Mouse (Mus musculus) gastrocnemius, postnatal 36 days (tissue): ENCODE data around the gene Mog. TPM values are rescaled to one million over a fixed set of nuclear protein-coding genes. Genes with fewer than 3 reads are reported as not detected.

Experiments used
- total RNA-seq, 2 experiments: library from RNA; stranded (reverse); gene quantifications; 2 replicates each; pipeline ENCODE4 v1.2.3; 2021

Mog gene
- total RNA-seq, 2 experiments from 2014 or later = not detected

Other genes starting within 250 kb of the Mog start
- gene H2-M10.6, start 211.2 kb downstream of the Mog start, total RNA-seq = not detected
- gene Trim26, start 186.3 kb downstream of the Mog start, total RNA-seq = 10 to 100 TPM; 17.1 to 18.8 TPM
- not detected for gene Trim15, start 156.2 kb downstream of the Mog start, total RNA-seq
- not detected for gene Trim10, start 153.8 kb downstream of the Mog start, total RNA-seq
- gene Trim40, start 133.3 kb downstream of the Mog start, total RNA-seq = not detected
- gene Trim31, start 125.3 kb downstream of the Mog start, total RNA-seq = not detected
- gene Rnf39, start 80.5 kb downstream of the Mog start, total RNA-seq = not detected
- 10 to 100 TPM; 48.0 to 56.2 TPM for gene Ppp1r11, start 71.7 kb downstream of the Mog start, total RNA-seq
- gene Znrd1, start 64.8 kb downstream of the Mog start, total RNA-seq = 10 to 100 TPM; 16.1 to 17.7 TPM
- 10 to 100 TPM; 16.1 to 17.2 TPM for gene Znrd1as, start 64.8 kb downstream of the Mog start, total RNA-seq
- gene 2410137M14Rik, start 42.2 kb downstream of the Mog start, total RNA-seq = not detected
- under 1 TPM in 1 of 2 experiments, not detected in 1; 0.10 TPM for gene H2-M5, start 33.9 kb downstream of the Mog start, total RNA-seq
- gene Zfp57, start 22.2 kb downstream of the Mog start, total RNA-seq = under 1 TPM; 0.23 to 0.59 TPM
- 1 to 10 TPM; 8.0 to 8.1 TPM for gene Gabbr1, start 22.6 kb upstream of the Mog start, total RNA-seq
- gene Olfr90, start 65.1 kb upstream of the Mog start, total RNA-seq = not detected
- not detected for gene Olfr91, start 74.9 kb upstream of the Mog start, total RNA-seq
- gene Olfr92, start 96.7 kb upstream of the Mog start, total RNA-seq = not detected
- not detected for gene Olfr93, start 138.1 kb upstream of the Mog start, total RNA-seq
- gene Ubd, start 170.5 kb upstream of the Mog start, total RNA-seq = under 1 TPM in 1 of 2 experiments, not detected in 1; 0.28 TPM
- gene Olfr94, start 177.6 kb upstream of the Mog start, total RNA-seq = not detected
- not detected for gene Olfr95, start 189.7 kb upstream of the Mog start, total RNA-seq
- gene Olfr96, start 196.7 kb upstream of the Mog start, total RNA-seq = not detected
- gene Olfr97, start 213.9 kb upstream of the Mog start, total RNA-seq = not detected
- not detected for gene Olfr98, start 240.4 kb upstream of the Mog start, total RNA-seq
- under 1 TPM; 0.81 to 0.94 TPM for gene H2-M3, start 246.8 kb upstream of the Mog start, total RNA-seq